Mouse (Mus musculus): ENCODE results near the gene Col28a1. TPM values are rescaled to one million over a fixed set of nuclear protein-coding genes. Genes with fewer than 3 reads are reported as not detected.
A peak's percentile ranks its signal among the peaks of the same experiment; 100 is the strongest.

Col28a1 gene
- polyA plus RNA-seq (2012; rRNA removed) = 0.15 and 0.17 TPM in 2 replicates

DNA sequence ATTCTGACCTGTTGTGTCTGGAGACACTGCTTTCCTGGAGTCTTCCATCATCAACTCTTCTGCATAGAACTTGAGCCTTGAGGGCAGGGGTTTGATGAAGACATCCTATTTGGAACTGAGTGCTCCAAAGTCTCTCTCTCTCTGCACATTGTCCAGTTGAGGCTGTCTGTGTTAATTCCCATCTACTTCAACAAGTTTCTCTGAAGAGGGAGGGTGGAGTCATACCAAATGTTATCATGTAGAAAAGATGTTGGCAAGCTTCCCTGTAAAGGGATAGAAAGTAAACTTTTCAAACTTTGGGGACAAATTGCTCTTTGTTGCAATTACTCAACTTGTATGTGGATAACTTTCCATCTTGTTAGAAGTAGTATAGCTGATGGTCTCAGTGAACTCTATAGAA is at the start of gene Col28a1:
Col28a1 (minus strand) TSS at position 101 of the 400 bp plus-strand sequence.
- TF ChIP-seq CTCF (IDR thresholded peaks at IDR 0.05; ENCODE audit: insufficient read depth, low read length) (no peak), POLR2A (IDR thresholded peaks at IDR 0.05; ENCODE audit: borderline replicate concordance, extremely low read depth, low read depth, low read length) (no peak)
- no peak for DNase-seq
- Histone ChIP-seq H3K4me3 (replicated peaks; ENCODE audit: extremely low read depth, low read depth, low read length) (no peak within 1 kb of the TSS), H3K4me1 (ENCODE audit: control insufficient read depth, insufficient read depth, low read length) (no peaks in the 10 kb centered on the region)

DNA sequence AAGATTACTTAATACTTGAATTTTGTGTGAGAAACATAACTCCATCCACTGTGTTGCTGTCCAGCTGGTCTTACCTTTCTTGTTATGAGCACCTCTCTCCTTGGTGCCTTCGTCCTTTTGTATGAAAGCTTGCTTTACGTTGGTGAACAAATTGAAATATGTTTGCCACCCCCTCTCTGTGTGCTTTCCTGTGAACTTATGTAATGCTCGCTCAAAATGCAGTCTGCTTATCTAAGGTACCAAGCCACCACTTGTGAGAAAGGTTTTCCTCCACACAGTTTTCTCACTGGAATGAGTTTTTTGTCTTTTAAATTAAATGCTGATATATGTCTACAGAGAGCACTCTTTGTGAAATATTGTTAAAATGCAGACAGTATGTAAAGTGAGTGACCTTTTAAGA is 36.2 kb upstream of the Col28a1 start:
- H3K4me1 ChIP-seq (ENCODE audit: control insufficient read depth, insufficient read depth, low read length) = no peaks in the 10 kb centered on the region
- no peak for DNase-seq
- TF ChIP-seq CTCF (IDR thresholded peaks at IDR 0.05; ENCODE audit: insufficient read depth, low read length) (no peak), POLR2A (IDR thresholded peaks at IDR 0.05; ENCODE audit: borderline replicate concordance, extremely low read depth, low read depth, low read length) (no peak)
- 86% methylated on average over 3 of the region's 3 CpGs for WGBS
- H3K4me3 ChIP-seq (replicated peaks; ENCODE audit: extremely low read depth, low read depth, low read length) = no peak overlapping the region

DNA sequence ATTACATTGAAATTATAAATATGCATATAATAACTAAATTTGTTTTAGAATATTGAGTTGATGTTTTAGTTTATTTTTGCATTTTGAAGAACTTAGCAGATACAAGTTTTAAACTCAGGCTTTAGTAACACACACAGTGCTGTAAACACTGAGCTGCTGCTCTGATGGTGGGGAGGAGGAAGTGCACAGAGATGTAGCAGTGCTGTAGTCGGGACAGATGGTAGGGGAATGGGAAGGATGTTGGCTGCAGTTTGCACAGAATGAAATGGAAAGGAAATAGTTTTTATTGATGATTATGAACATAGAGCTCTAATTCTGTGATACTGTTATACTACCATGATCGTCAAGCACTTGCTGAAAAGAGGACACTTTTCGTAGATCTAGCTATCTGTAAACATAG is 34.6 kb upstream of the Col28a1 start:
- 75% methylated on average over 3 of the region's 3 CpGs for WGBS
- H3K4me1 ChIP-seq (ENCODE audit: control insufficient read depth, insufficient read depth, low read length) = no peaks in the 10 kb centered on the region
- no peak for DNase-seq
- H3K4me3 ChIP-seq (replicated peaks; ENCODE audit: extremely low read depth, low read depth, low read length) = no peak overlapping the region
- TF ChIP-seq POLR2A (IDR thresholded peaks at IDR 0.05; ENCODE audit: borderline replicate concordance, extremely low read depth, low read depth, low read length) = no peak
- TF ChIP-seq CTCF (IDR thresholded peaks at IDR 0.05; ENCODE audit: insufficient read depth, low read length) = no peak

DNA sequence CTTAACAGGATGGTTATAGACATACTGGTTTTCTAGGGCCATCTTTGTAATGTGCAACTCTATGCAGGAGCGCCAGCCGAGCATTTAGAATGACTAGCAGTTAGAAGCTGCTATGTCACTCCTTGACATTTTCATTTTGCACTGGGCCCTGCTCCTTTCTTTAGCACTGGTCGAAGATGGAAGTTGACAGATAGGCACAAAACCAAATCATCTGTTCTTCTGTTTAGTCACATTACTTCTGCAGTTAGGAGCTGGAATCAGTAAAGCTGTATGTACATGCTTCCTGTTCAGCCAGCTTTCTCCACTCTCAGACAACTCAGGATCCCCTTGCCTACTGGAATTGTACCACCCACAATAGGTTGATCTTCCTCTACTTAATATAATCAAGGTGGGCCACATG is 18.2 kb upstream of the Col28a1 start:
- WGBS = 89% methylated on average over 3 of the region's 3 CpGs
- no peak for DNase-seq
- TF ChIP-seq CTCF (IDR thresholded peaks at IDR 0.05; ENCODE audit: insufficient read depth, low read length) (no peak), POLR2A (IDR thresholded peaks at IDR 0.05; ENCODE audit: borderline replicate concordance, extremely low read depth, low read depth, low read length) (no peak)

DNA sequence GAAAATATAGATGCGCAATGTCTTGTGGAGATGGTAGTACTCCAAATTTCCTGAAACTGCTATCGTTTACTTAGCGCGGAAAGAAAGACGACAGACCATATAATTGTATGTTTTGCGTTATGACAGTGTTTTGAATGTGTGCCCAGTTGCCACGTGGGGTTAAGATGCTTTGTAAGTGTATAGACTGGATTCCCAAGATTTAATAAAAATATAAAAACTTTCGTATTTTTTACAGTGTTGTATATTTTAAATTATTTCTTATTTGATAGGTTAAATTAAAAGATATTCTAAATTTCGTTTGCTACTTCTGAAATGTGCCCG is 17.4 kb upstream of the Col28a1 start:
- Histone ChIP-seq H3K4me1 (ENCODE audit: control insufficient read depth, insufficient read depth, low read length) (peaks cover 2% of the 10 kb centered on the region), H3K4me3 (replicated peaks; ENCODE audit: extremely low read depth, low read depth, low read length) (peak overlapping the region; percentile 76)
- 10% methylated on average over 10 of the region's 10 CpGs for WGBS
- DNase-seq = no peak
- TF ChIP-seq CTCF (IDR thresholded peaks at IDR 0.05; ENCODE audit: insufficient read depth, low read length) (no peak), POLR2A (IDR thresholded peaks at IDR 0.05; ENCODE audit: borderline replicate concordance, extremely low read depth, low read depth, low read length) (no peak)

More for the DNA sequence above, 18.2 kb upstream of the Col28a1 start:
- no peak overlapping the region for H3K4me3 ChIP-seq (replicated peaks; ENCODE audit: extremely low read depth, low read depth, low read length)
- peaks cover 2% of the 10 kb centered on the region for H3K4me1 ChIP-seq (ENCODE audit: control insufficient read depth, insufficient read depth, low read length)

DNA sequence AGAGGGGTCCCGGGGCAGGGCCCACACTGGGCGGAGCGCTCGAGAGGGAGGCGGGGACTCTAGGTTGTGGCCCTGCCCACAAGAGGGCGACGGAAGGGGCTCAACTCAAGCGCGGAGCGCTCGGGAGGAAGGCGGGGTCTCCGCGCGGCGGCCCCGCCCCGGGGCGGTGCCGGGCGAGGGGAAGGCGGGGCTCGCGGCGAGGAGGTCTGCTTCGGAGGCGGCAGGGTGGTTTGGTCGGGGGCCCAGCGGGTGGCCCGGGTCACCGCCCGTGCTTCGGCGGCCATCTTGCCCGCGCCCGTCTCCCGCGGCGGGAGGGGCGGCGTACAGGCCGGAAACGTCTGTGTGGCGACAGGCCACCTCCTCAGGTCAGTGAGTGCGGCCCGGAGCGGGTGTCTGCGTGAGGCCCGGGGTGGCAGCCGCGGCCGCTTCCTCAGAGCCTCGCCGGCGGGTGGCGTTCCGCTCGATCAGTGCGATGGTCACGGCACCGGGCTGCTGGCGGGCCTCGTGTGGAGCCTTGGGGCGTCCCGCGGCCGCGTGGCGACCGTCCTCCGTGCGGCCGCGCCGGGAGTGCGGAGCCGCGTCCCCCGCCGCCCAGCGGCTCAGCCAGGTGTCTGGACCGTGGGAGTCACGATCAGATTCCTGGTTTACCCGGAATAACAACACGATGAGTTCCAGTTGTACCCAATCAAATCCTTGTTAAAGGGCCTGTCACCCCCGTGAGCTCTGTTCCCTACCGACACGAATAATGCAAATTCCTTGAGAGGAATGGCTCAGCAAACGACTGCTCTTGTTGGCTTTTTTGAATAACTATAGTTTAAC is 16.8 kb upstream of the Col28a1 start, which contains the start of gene Mios:
Mios (plus strand) TSS at position 176 of the 819 bp plus-strand sequence.
- peak; percentile 85 for DNase-seq
- peak within 1 kb of the TSS; percentile 76 for H3K4me3 ChIP-seq (replicated peaks; ENCODE audit: extremely low read depth, low read depth, low read length)
- WGBS = under 1% methylated on average over 86 of the region's 90 CpGs
- peaks cover 2% of the 10 kb centered on the region for H3K4me1 ChIP-seq (ENCODE audit: control insufficient read depth, insufficient read depth, low read length)
- TF ChIP-seq CTCF (IDR thresholded peaks at IDR 0.05; ENCODE audit: insufficient read depth, low read length) = no peak
- TF ChIP-seq POLR2A (IDR thresholded peaks at IDR 0.05; ENCODE audit: borderline replicate concordance, extremely low read depth, low read depth, low read length) = peak; percentile 50; the same call in 1 of the 2 replicates

DNA sequence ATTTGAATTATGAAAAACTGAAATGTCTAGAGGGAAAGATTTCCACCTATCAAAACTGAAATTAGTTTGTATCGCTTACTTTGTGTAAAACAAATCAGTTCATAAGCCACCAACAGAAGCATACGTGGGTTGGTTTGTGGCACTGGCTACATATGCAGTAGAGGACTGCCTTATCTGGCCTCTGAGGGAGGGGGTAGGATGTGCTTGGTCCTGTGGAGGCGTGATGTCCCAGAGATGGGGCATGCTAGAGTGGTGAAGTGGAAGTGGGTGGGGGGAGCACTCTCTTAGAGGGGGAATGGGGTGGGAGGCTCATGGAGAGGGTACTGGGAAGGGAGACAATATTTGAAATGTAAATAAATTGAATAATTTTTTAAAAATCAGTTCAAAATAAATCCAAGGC is 2.5 kb downstream of the Col28a1 start:
- H3K4me3 ChIP-seq (replicated peaks; ENCODE audit: extremely low read depth, low read depth, low read length) = no peak overlapping the region
- no peaks in the 10 kb centered on the region for H3K4me1 ChIP-seq (ENCODE audit: control insufficient read depth, insufficient read depth, low read length)
- no peak for DNase-seq
- WGBS = 61% methylated on average over 3 of the region's 3 CpGs
- no peak for TF ChIP-seq CTCF (IDR thresholded peaks at IDR 0.05; ENCODE audit: insufficient read depth, low read length)
- TF ChIP-seq POLR2A (IDR thresholded peaks at IDR 0.05; ENCODE audit: borderline replicate concordance, extremely low read depth, low read depth, low read length) = no peak

DNA sequence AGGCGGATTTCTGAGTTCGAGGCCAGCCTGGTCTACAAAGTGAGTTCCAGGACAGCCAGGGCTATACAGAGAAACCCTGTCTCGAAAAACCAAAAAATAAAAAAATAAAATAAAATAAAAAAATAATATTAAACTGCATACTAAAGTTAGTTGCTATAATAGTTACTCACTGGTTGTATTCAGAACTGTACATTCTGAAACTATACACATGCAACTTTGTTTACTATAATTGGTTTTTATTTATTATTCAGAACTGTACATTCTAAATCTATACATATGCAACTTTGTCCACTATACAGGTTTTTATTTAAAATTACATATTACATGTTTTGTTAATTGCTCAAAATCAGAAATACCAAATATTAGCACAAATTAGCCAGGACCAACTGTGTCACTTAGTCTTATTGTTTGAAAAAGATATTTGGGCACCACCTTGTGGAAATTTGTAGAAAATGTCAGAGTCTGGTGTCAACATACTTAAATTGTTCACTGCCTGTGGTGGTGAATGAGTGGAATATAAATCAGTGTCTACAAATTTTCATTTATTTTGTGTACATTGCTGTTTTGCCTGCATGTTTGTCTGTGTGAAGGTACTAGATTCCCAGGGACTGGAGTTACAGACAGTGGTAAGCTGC is 3.7 kb downstream of the Col28a1 start:
- DNase-seq = no peak
- no peaks in the 10 kb centered on the region for H3K4me1 ChIP-seq (ENCODE audit: control insufficient read depth, insufficient read depth, low read length)

DNA sequence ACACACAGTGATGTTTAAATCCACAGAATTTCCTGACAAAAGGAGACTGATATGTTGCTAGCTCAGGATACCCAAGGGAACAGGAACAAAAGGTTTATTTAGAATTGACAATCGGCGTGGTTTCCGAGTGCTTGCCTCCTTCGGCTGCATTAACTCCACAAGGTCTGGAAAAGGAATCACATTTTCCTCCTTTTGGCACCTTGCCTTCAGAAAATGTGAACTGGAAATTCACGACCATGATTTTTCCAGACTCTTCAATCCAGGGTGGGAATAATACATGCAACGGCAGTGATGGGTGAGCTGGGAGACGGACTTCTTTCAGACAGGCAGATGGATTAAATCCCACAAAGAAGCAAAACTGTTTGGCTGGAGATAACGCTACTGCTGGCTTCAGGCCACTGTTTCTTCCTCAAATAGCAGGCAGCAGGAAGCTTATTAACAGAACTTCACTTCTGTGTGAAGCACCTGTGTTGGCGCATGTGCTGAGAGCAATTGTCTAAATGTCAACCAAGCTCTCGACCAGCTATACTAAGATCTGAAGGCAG is 13.9 kb downstream of the Col28a1 start:
- no peak overlapping the region for H3K4me3 ChIP-seq (replicated peaks; ENCODE audit: extremely low read depth, low read depth, low read length)
- TF ChIP-seq CTCF (IDR thresholded peaks at IDR 0.05; ENCODE audit: insufficient read depth, low read length) = no peak
- H3K4me1 ChIP-seq (ENCODE audit: control insufficient read depth, insufficient read depth, low read length) = no peaks in the 10 kb centered on the region
- 10% methylated on average over 10 of the region's 10 CpGs for WGBS
- no peak for DNase-seq

More for the DNA sequence above, 3.7 kb downstream of the Col28a1 start:
- no peak overlapping the region for H3K4me3 ChIP-seq (replicated peaks; ENCODE audit: extremely low read depth, low read depth, low read length)
- 95% methylated on average over 3 of the region's 3 CpGs for whole genome bisulfite sequencing
- TF ChIP-seq POLR2A (IDR thresholded peaks at IDR 0.05; ENCODE audit: borderline replicate concordance, extremely low read depth, low read depth, low read length) = no peak
- TF ChIP-seq CTCF (IDR thresholded peaks at IDR 0.05; ENCODE audit: insufficient read depth, low read length) = 0 out of 2 replicates have a peak, but pooled peaks have one; percentile 1
